Mouse (Mus musculus) heart, postnatal 0 days (tissue): ENCODE measurements at regions not wholly inside any gene's neighbourhood (a gene's known extent, or its start where the extent isn't known, plus 50 kb on each side); places are given as distances from the start of the nearest gene placed in this dataset.

ENCODE experiments used
- CTCF ChIP-seq: IDR thresholded peaks from 2 replicates; pipeline ENCODE4 v1.5.1; 2016; ENCODE audit warnings: antibody characterized with exemption, control low read depth, low read depth
- EP300 ChIP-seq: IDR thresholded peaks from 2 replicates; pipeline ENCODE4 v1.6.1; 2016; ENCODE audit warnings: antibody characterized with exemption, low read depth

- TF ChIP-seq EP300 (no peak), CTCF (no peak)
These were observed 71.7 kb upstream of the Mpp6 start for GRCm38 (mm10) chr6:50038369-50038768.
